Mouse (Mus musculus) T-cell, adult 2 months (primary cell): Measurements from ENCODE around the gene Brdt.

ENCODE experiments used
- DNase-seq: peaks from one replicate; pipeline ENCODE4 v3.0.0; 2022; ENCODE audit warnings: low spot score

The Brdt gene

DNA sequence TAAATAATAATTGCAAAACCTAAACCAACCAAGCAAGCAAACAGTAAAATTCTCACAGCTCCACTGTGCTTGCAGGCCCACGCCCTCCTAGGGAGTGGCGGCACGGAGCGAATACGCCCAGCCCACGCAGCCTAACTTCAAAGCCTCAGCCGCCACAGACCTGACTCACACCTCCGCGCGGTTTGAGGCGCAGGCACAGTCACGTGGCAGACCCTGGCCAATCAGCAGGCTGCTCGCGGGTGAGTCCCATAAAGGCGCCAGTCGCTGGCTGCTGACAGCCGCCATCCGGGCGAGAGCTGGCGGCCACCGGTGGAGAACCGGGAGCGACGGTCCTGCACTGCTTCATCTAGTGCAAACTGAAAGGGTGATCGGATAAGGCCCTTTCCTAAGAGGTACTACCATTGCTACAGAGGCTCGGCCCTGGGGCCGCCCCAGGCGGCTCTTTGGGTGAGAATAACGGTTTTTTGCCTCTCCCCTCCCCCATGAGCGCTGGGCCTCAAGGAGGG lies at the start of gene Brdt:
Gene Brdt, plus strand, starts transcription at position 244 of the 506 bp plus-strand sequence.
- DNase-seq, result no peak

DNA sequence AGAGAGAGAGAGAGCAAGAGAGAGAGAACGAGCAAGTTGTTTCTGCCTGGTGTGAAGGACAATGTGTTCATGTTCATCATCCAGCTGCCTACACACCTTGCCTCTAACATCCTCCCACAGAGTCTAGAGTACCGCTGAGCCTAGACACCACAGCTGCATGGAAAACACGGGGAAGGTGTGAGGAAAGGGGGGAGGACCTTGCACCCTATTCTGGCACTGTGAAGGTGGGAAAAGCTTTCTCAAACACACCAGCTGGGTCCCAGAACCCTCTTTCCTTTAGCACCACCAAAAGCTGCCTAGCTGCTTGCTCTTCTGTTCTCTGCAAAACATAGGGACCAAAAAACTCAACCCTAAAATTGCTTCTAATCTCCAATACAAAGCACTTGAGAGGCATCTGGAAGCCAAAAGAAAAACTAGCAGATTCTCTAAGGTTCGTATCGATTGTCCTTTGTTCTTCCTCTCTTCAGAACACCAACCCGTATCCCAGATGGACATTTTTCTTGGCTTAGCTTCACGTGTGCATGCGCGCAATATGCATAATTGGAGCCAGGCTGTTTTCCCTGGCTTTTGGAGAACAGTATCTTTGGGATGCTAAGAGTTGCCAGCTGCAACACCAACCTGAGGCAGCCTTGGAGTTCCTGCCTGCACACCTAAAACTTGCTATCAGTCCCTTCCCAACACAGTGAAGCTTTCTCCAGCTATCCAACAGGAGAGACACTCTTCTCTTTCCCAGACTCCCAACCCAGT lies 48.2 kb upstream of the Brdt start:
- DNase-seq, result no peak

DNA sequence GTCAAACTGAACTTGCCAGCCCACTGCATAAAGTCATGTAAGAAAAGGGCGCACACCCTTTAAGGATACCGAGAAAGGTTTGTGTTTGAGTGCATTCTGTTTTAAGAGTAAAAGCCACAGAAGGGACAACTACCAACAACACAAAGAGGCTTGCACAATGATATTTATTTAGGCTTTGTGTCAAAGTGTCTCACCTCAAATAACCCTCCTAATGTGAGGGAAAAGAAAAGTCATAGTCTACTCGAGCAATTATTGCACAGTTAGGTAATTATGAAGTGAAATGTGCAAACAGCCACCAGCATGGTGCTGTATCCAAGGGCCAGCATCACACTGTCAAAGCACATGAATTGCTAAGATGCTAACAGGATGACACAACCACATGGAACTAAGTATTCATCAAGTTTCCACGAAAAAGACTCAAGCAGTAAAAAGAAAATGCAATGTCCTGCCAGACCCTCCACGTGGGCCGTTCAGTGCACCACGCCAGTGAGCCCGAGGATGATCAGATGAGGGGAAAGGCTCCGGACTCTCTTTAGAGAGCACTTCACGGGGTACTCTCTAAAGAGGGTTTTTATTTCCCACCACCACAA lies 46.9 kb upstream of the Brdt start:
- DNase-seq, result no peak

DNA sequence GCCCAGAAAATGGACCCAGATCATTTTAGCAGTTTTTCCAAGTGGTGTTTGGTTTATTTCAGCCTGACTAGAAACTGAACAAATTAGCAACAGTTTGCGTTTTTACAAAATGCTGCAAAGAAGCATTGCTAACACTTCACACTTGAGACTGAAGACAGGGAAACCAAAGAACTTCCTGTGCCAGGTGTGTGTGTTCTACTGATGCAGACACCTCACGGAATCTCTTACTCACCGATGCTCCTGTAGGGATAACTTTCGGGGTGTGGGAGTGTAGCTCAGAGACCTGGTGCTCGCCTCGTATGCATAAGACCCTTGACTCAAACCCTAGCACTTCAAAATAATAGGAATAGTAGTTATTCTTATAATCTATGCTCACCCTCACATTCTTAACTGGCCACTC lies 45.4 kb upstream of the Brdt start:
- no peak for DNase-seq

DNA sequence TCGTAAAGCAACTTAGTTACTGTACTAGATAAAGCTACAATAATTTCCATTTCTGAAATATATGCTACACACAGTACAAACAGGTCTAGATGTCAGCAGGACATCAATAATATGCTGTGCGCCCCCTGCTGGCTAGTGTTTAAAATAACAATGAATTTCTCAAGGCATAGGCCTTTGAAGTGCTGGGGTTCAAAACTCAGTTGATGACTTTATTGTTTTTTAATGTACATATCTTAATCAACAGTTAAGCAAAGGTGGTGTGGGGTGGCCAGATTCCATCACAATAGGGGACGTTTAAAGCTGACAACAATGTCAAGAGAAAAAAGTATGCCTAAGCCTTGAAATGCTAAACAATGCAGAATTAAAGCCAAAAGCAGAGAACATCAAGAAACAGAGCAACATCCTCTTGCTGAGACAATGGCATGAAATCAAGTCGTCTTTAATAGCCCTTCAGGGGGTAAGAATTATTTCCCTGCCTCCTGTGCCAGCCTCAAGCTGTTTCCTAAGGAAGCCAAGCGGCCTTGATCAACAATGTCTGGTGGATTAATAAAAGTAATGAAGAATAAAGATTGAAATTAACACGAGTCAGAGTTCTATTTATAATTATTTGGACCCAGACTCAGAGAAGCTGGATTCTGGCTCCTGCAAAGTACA lies 43.6 kb upstream of the Brdt start:
- peak; percentile 80 for DNase-seq

DNA sequence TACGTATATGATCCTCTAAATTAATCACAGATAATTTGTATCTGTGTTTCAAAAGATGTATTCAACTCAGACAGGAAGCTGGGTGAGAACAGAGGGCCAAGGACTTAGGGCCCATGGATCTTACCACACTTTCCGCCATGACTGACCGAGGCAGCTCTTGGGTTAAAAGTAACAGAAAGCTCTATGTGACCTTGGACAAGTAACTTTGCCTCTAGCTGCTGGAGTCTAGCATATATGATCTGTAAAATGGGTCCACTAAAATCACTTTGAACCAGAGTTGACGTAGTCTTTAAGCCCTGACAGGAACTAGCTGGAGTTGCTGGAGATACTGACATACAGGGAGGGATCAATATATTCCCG lies 43.1 kb upstream of the Brdt start:
- no peak for DNase-seq

DNA sequence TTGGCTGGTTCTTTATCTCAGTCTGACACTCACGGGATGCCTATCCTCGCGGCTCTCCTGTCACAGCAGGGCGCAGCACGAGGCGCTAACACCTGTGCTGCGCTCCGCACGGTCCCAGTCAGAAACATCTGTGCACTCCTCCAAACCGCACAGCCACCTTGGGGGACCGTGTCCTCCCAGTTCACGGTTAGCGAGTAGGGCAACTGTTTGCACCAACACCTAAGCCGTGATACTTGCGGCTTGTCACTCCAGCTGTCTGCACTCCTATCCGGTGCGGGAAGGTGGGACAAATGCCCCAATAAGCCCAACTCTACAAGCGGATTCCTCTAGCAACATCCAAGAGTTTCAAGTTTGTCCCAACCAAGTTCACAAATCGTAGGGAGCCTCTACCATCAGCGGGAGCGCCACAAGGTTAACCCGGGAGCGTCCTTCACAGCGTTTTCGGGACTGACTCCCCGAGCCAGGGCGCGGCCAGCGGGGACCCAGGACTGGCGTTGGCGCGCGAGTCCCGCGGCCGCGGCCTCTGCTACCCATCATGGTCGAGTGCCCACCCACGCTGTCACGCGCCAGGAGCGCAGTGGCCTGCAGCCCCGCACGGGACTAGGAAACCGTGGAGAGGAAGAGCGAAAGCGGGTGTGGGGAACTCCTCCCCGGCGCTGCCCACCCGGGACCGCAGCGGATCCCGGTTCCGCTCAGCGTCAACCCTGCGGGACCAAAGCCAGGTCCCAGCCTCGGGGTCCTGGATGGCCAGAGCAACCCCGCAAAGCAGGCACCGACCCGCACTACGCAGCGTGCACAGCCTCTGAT lies 42.3 kb upstream of the Brdt start:
- peak; percentile 59 for DNase-seq

DNA sequence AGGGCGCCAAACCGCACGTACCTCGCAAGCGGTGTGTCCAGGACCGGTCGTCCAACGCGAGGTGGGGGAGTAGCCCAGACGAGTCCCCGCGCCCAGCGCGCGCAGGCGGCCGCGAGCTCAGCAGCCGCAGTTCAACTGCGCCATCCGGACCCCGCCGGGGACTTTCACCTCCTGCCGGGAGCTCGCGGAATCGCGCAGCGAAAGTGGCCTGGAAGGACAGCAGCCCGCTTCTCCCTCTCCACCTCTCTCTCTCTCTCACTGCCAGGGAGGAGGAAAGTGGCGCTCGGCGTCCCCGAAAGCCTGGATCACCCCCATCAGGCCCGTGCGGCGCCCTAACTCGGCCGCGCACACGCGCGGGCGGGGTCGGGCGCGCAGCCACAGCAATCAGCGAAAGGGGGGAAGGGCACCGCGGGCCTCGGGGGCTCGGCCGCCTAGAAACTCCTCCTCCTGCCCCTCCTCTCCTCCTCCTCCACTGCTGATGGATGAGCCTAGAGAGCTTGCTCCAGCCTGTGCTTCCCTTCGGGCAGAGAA lies 41.7 kb upstream of the Brdt start, which contains the start of gene Tgfbr3:
Gene Tgfbr3, minus strand, starts transcription at position 396 of the 531 bp plus-strand sequence.
- DNase-seq, result peak; percentile 80

DNA sequence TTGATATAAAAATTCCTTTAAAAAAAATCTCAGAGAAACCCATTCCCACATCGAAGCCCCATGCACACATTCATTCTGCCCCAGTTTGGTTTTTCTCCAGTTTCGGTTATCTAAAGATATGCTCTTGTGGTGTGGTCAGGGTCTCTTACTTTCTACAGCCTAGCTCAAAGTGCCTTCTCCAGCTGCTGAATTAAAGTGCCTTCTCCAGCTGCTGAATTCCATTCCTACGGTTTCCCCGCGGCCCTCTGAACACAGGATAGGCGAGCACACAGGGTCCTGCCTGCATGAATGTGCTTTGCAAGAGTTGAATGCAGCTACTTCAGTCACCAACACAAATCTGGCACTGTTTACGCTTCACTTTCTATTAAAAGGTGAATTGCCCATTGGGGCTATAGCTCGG lies 41.0 kb upstream of the Brdt start:
- DNase-seq, result no peak

DNA sequence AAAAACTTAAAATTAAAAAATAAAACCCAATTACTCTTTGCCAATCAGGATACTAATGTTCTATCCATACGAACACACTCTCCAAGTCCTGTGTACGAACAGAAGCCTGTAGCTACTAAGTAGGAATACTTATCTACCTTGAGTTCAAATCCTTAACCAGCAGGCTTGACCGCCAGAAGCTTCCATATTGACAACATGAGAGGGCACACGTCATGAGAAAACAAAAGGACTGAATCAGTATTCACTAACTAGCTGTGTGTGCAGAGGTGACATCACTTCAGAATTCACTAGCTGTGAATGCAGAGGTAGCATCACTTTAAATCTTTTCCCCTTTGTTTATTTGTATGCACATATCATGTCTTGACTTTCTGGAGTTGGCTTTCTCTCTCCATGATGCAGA lies 36.9 kb upstream of the Brdt start:
- DNase-seq, result no peak

DNA sequence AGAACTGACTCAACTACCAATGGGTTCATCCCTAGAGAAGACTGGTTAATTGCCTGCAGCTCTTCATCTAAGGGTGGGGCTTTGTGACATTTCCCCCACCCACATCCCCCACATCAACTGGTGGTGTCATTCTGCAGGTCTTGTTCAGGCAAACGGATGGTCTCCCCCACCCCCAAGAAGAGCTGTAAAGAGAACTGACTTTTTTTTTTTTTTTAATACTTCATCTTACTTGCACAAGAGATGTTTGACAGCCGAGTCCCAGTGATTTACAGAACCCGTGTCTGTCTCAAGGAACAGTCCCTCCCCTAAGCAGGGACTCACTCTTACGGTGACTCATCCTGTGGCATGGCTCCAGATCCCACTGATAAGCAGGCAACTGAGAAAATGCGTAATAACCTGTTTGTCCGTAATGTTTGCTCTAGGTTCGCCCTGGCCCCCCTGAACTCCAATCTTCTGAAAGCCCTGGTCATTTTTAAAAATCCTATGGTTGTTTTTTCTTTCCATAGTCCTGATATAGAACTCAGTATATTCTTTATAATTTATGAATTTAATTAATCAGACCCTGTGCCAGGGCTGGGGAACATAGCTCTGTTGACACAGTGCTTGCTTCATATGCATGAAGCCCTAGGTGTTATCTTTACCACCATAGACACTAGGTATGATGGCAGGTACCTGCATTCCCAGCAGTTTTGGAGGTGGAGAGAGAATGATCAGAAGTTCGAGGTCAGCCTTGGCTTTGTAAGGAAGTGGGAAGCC lies 35.7 kb upstream of the Brdt start:
- no peak for DNase-seq

DNA sequence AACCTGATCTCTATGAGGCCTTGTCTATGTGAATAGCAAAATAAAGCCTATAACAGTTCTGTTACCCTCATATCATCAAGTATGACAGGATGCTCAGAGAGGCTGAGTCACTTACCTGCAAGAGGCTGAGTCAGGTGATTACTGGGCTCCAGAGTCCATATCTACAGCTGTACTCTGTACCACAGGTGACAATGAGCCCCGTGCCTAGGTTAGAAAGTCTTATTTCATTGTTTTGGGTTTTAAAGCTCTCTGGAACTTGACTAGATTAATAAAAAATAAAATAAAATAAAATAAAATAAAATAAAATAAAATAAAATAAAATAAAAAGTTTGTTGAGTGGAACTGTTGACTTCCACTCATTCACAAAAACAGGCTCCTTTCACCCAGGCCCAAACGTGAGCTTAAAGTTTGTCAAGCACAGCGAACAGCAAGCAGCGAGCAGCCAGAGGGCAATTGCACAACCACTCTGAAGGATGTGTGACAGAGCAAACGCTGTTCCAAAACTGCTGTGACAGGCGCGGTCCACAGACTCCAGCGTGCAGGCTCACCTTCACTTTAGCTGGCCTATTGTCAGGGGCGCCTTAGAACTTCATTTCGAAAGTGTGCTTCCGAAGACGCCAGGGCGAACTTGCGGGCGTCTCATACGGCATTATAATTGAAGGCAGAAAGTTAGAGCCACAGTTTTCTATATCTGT lies 35.0 kb upstream of the Brdt start:
- no peak for DNase-seq

DNA sequence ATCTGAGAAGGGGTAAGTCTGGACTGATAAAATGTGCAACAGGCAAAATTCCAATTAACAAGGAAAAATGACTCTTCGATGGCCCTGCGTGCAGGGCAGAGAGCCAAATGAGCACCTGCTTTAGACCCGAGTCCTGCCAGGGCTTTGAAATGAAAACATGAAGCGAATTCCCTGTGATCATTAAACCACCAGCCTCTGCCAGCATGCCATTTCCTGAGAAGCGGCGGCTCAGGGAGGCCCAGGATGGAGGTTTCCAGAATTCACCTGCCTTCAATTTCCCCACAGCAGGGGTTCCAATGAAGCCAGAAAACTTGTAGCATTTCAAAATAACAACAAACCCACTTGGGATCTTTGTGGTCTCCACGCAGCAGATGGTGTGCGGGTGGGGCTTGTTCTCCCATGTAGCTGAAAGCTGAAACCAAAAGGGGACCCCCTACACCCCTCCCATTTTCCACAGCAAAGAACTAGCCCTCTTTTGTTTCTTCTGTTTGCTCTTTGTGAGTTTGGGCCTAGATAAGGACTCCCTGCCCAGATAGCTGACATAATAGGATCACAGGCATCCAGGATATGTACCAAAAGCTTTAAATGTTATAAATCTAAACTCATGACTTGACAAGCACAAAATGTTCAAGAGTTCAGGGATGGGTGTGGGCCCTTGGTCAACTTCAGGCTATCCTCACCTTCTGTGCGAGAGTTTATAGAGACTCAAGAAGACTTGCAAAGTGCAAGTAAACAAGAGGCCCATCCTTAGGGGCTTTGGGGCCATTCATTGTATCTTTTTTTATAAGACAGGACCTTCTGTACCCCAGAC lies 34.2 kb upstream of the Brdt start:
- no peak for DNase-seq

DNA sequence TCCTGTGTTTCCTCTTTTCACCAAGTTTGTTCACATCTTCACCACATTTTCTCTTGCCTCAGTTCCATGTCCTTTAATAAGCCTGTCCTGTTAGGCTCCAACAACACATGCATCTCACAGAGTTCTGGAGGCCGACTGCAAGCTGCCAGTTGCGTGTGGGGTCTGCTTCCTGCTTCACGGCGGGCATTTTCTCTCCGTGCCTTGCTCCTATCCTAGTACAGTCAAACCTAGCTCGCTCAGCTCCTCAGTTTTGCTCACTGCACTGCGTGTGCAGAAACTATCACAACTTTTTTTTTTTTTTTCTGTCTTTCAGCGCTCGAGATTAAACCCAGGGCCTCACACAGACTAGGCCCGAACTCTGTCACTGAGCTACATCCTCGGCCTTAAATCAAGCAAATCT lies 32.1 kb upstream of the Brdt start:
- DNase-seq, result no peak

DNA sequence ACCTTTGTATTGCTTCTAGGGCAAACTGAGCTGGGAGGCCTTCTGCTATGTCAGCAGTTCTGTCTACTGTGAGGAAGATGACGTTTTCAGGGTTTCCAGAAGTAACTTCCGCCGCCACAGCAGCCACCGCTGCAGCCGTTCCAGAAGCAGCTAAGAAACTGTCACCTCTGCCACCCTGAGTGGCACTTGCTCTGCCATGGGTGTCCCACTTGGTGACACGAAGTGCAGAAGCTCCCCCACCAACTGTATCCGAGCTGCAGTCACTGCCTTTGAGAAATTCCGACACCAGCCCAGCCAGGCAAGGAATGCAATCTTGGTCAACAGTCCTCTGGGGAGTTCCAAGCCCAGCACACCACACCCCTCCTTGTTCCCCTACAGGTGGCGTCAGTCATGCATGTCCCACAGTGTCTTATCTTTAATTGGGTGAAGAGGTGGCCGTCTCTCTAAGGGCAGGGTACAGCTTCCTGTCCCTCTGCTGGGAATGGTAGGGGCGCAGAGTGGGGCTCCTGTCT lies 27.6 kb upstream of the Brdt start:
- DNase-seq, result peak; percentile 35

DNA sequence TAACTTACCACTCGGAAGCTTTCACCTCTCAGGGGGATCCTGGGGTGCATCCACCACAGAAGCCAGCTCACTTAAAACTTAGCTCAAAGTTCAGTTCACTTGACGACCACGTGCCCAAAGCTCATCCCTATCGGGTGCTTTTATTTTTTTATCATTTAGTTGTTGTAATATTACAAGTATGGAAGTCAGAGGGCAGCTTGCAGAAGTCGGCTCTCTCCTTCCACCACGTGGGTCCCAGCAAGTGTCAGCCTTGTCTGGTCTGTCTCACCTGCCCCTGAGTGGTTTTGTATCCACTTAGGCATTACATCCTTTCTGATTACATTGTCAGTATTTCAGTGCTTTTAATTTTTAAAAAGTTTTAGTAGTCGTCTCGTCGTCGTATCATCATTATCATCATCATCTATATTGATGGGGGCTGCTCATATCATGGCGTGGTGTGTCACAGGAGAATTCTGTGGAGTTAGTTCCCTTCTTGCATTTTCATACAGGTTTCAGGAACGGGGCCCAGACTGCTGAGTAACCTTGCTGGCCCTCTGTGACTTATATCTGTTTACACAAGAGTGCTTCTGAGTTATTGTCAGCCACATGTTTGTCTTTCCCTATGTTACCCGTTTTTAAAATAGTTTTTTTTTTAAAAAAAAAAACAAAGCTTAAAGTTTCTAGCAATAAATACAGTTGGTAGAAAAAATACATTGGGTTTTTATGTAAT lies 26.7 kb upstream of the Brdt start:
- no peak for DNase-seq

DNA sequence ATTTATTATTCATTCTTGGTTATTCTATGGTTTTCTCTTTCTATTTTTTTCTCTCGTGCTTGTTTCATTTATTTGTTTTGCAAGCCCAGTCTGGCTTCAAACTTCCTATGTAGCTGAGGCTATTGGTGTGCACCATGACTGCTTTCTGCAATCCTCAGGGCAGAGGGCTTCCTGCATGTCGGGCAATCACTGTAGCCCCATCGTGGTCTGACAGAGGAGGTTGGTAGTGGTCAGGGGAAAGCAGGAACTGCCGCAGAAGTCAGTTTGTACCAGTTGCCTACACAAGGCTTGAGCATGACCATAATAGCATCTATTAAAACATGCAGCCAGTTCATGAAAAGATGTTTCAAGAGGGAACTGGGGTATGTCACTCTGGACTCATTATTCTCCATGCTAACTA lies 23.5 kb upstream of the Brdt start:
- DNase-seq, result no peak

DNA sequence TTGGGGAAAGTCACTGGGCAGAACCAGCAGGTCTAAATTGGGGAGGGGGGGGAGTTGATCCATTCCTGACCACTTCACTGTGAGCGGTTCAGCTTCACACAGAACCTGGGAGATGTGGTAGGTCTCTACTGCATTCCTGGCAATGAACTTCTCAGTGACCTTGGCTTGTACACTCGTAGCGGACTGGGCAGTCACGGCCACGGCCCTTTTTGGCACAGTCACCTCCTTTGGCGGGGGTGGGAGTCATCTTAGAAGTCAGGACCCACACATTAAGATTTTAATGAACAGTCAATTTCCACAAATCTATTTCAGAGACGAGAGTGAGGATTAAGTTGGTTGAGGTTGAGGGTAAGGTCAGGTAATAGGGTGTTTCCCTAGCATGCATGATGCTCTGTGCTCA lies 13.8 kb upstream of the Brdt start:
- DNase-seq, result no peak

DNA sequence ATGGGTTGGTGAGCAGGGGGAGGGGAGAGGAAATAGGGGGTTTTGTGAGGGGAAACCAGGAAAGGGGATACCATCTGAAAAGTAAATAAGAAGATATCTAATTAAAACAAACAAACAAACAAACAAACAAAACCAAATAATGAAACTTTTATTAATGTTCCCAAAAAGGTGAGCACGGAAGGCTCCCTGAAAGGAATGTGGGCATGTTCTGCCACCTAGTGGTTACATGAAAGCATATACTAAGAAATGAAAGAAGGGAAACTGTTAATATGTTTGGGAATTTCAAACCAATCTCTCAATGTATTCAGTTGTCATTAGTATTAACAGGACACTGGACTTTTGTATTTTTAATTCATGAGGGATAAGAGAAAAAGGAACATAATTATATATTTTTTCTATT lies 10.3 kb upstream of the Brdt start:
- no peak for DNase-seq
